Mouse (Mus musculus): ENCODE measurements around the gene Tsc22d4. TPM values are rescaled to one million over a fixed set of nuclear protein-coding genes. Genes with fewer than 3 reads are reported as not detected.
A peak's percentile ranks its signal among the peaks of the same experiment; 100 is the strongest.
"Not testable (repeated sequence)": the region's sequence is repeated elsewhere in the genome, so short reads cannot be mapped to it uniquely, and the experiment has no call there.

Gene Tsc22d4
- total RNA-seq, 1 experiment from 2014 or later: 70.0 TPM

GRCm38 (mm10) chr5:137739471-137739870 is 6.1 kb upstream of the Tsc22d4 start:
- no peak for ATAC-seq (replicated peaks; ENCODE audit: insufficient number of reproducible peaks, low FRiP score, low TSS enrichment, poor library complexity, severe bottlenecking)

GRCm38 (mm10) chr5:137740506-137740905 is 5.0 kb upstream of the Tsc22d4 start:
- no peak for ATAC-seq (replicated peaks; ENCODE audit: insufficient number of reproducible peaks, low FRiP score, low TSS enrichment, poor library complexity, severe bottlenecking)

- ATAC-seq (replicated peaks; ENCODE audit: insufficient number of reproducible peaks, low FRiP score, low TSS enrichment, poor library complexity, severe bottlenecking): peak; percentile 41
These were observed 4.3 kb upstream of the Tsc22d4 start, which contains the start of gene Nyap1 for GRCm38 (mm10) chr5:137741023-137741931. Gene Nyap1, minus strand, starts transcription at chr5:137741607.

GRCm38 (mm10) chr5:137742048-137742447 is 3.5 kb upstream of the Tsc22d4 start:
- no peak for ATAC-seq (replicated peaks; ENCODE audit: insufficient number of reproducible peaks, low FRiP score, low TSS enrichment, poor library complexity, severe bottlenecking)

- ATAC-seq (replicated peaks; ENCODE audit: insufficient number of reproducible peaks, low FRiP score, low TSS enrichment, poor library complexity, severe bottlenecking): no peak
These were observed 2.7 kb upstream of the Tsc22d4 start for GRCm38 (mm10) chr5:137742836-137743235.

GRCm38 (mm10) chr5:137744197-137744596 is 1.3 kb upstream of the Tsc22d4 start:
- no peak for ATAC-seq (replicated peaks; ENCODE audit: insufficient number of reproducible peaks, low FRiP score, low TSS enrichment, poor library complexity, severe bottlenecking)

- peak; percentile 7; the same call in 1 of the 2 replicates for ATAC-seq (replicated peaks; ENCODE audit: insufficient number of reproducible peaks, low FRiP score, low TSS enrichment, poor library complexity, severe bottlenecking)
These were observed 836 bp downstream of the Tsc22d4 start for GRCm38 (mm10) chr5:137746282-137746850.

- no peak for ATAC-seq (replicated peaks; ENCODE audit: insufficient number of reproducible peaks, low FRiP score, low TSS enrichment, poor library complexity, severe bottlenecking)
These were observed 1.4 kb downstream of the Tsc22d4 start for GRCm38 (mm10) chr5:137746851-137747325.

- ATAC-seq (replicated peaks; ENCODE audit: insufficient number of reproducible peaks, low FRiP score, low TSS enrichment, poor library complexity, severe bottlenecking): no peak
These were observed 1.9 kb downstream of the Tsc22d4 start for GRCm38 (mm10) chr5:137747326-137747961.

- peak; percentile 58; the same call in 1 of the 2 replicates for ATAC-seq (replicated peaks; ENCODE audit: insufficient number of reproducible peaks, low FRiP score, low TSS enrichment, poor library complexity, severe bottlenecking)
These were observed 2.7 kb downstream of the Tsc22d4 start for GRCm38 (mm10) chr5:137748130-137748770.

- ATAC-seq (replicated peaks; ENCODE audit: insufficient number of reproducible peaks, low FRiP score, low TSS enrichment, poor library complexity, severe bottlenecking): no peak
These were observed 3.8 kb downstream of the Tsc22d4 start for GRCm38 (mm10) chr5:137749196-137749836.

- not testable (repeated sequence) for ATAC-seq (replicated peaks; ENCODE audit: insufficient number of reproducible peaks, low FRiP score, low TSS enrichment, poor library complexity, severe bottlenecking)
These were observed 4.7 kb downstream of the Tsc22d4 start for GRCm38 (mm10) chr5:137750212-137750611.

- ATAC-seq (replicated peaks; ENCODE audit: insufficient number of reproducible peaks, low FRiP score, low TSS enrichment, poor library complexity, severe bottlenecking): no peak
These were observed 5.8 kb downstream of the Tsc22d4 start for GRCm38 (mm10) chr5:137751221-137751887.

- ATAC-seq (replicated peaks; ENCODE audit: insufficient number of reproducible peaks, low FRiP score, low TSS enrichment, poor library complexity, severe bottlenecking): no peak
These were observed 6.5 kb downstream of the Tsc22d4 start for GRCm38 (mm10) chr5:137751988-137752387.

GRCm38 (mm10) chr5:137753111-137753832 is 7.7 kb downstream of the Tsc22d4 start:
- ATAC-seq (replicated peaks; ENCODE audit: insufficient number of reproducible peaks, low FRiP score, low TSS enrichment, poor library complexity, severe bottlenecking): no peak

- ATAC-seq (replicated peaks; ENCODE audit: insufficient number of reproducible peaks, low FRiP score, low TSS enrichment, poor library complexity, severe bottlenecking): no peak
These were observed 9.9 kb downstream of the Tsc22d4 start for GRCm38 (mm10) chr5:137755425-137755824.

- ATAC-seq (replicated peaks; ENCODE audit: insufficient number of reproducible peaks, low FRiP score, low TSS enrichment, poor library complexity, severe bottlenecking): no peak
These were observed 10.6 kb downstream of the Tsc22d4 start for GRCm38 (mm10) chr5:137756106-137756505.
